ENCODE assay signal across 9 mouse cellular contexts in genomic region chr17:57264972-57265945, GRCm38 (mm10). TPM values are rescaled to one million over a fixed set of nuclear protein-coding genes. Genes with fewer than 3 reads are reported as not detected.
DNase-seq lines count a peak whose midpoint lies in the region; ATAC-seq lines count a peak whose summit lies in the region.
"Had no signal": no experiment of that assay in that cellular context is flagged by ENCODE, and none has a peak within 500 bp of the region (broad histone marks: within the 10 kb centered on the region; RNA-seq: fewer than 3 reads in every experiment).

No protein-coding gene starts in this region.

- no peaks in the 10 kb centered on the region for H3K36me3 ChIP-seq in neural tube, embryonic 15.5 days
- peaks cover 29% of the 10 kb centered on the region for H3K36me3 ChIP-seq in liver, embryonic 12.5 days
- H3K36me3 ChIP-seq in midbrain, embryonic 16.5 days (ENCODE audit: control insufficient read depth, insufficient read depth, low read length) = no peaks in the 10 kb centered on the region

- H3K9ac ChIP-seq in neural tube, embryonic 15.5 days (replicated peaks) = no peak overlapping the region
- H3K9ac ChIP-seq in liver, embryonic 12.5 days = no peak overlapping the region
- H3K9ac ChIP-seq in midbrain, embryonic 16.5 days (ENCODE audit: low read depth, low read length) = no peak overlapping the region

- no peak overlapping the region for H3K4me3 ChIP-seq in neural tube, embryonic 15.5 days (replicated peaks)
- H3K4me3 ChIP-seq in liver, embryonic 12.5 days = no peak overlapping the region
- H3K4me3 ChIP-seq in midbrain, embryonic 16.5 days (ENCODE audit: low read depth, low read length) = no peak overlapping the region
- H3K4me3 ChIP-seq: layer of hippocampus, adult 2 months had no signal

- ATAC-seq in neural tube, embryonic 15.5 days (ENCODE audit: low FRiP score) = no peak
- peak; percentile 28 for ATAC-seq in inflammation-experienced regulatory T-cells, adult 6 months
- peak; percentile 84 for ATAC-seq in liver, embryonic 12.5 days
- ATAC-seq in midbrain, embryonic 16.5 days = peak; percentile 31; the same call in 1 of the 2 replicates

- 32% methylated on average over 22 of the region's 22 CpGs for WGBS in neural tube, embryonic 15.5 days
- 32% methylated on average over 21 of the region's 22 CpGs for WGBS in liver, embryonic 12.5 days (ENCODE audit: insufficient replicate concordance)
- WGBS in midbrain, embryonic 16.5 days = 31% methylated on average over 21 of the region's 22 CpGs

- H3K27ac ChIP-seq in neural tube, embryonic 15.5 days (replicated peaks) = no peak overlapping the region
- H3K27ac ChIP-seq in liver, embryonic 12.5 days = no peak overlapping the region
- no peak overlapping the region for H3K27ac ChIP-seq in midbrain, embryonic 16.5 days (ENCODE audit: low read length)
- H3K27ac ChIP-seq: layer of hippocampus, adult 2 months had no signal

- DNase-seq in neural tube, embryonic 10.5 days (ENCODE audit: extremely low spot score, low spot score) = peak; percentile 18
- peak; percentile 78 for DNase-seq in cerebellum, adult 9-10 months
- DNase-seq in gastrocnemius, adult 8-10 months (ENCODE audit: low spot score in 2 of 2) = peak; percentile 61 to 81
- peak; percentile 53 to 70 for DNase-seq in thymus, postnatal 36 days

- no peaks in the 10 kb centered on the region for H3K27me3 ChIP-seq in neural tube, embryonic 15.5 days (replicated peaks)
- no peaks in the 10 kb centered on the region for H3K27me3 ChIP-seq in liver, embryonic 12.5 days (replicated peaks)
- H3K27me3 ChIP-seq in midbrain, embryonic 16.5 days (ENCODE audit: control insufficient read depth, insufficient read depth, low read depth, low read length) = no peaks in the 10 kb centered on the region

- no peaks in the 10 kb centered on the region for H3K4me1 ChIP-seq in neural tube, embryonic 15.5 days
- peaks cover 30% of the 10 kb centered on the region for H3K4me1 ChIP-seq in liver, embryonic 12.5 days
- no peaks in the 10 kb centered on the region for H3K4me1 ChIP-seq in midbrain, embryonic 16.5 days (ENCODE audit: control insufficient read depth, insufficient read depth, low read length)

- H3K9me3 ChIP-seq in neural tube, embryonic 15.5 days (replicated peaks) = no peaks in the 10 kb centered on the region
- no peaks in the 10 kb centered on the region for H3K9me3 ChIP-seq in liver, embryonic 12.5 days (replicated peaks)
- H3K9me3 ChIP-seq in midbrain, embryonic 16.5 days (replicated peaks; ENCODE audit: control insufficient read depth, low read length, poor library complexity, severe bottlenecking) = no peaks in the 10 kb centered on the region

- no peak overlapping the region for H3K4me2 ChIP-seq in neural tube, embryonic 15.5 days
- peak overlapping the region; percentile 45 for H3K4me2 ChIP-seq in liver, embryonic 12.5 days
- no peak overlapping the region for H3K4me2 ChIP-seq in midbrain, embryonic 16.5 days (ENCODE audit: low read length)

RNA-seq across cellular contexts. Expression of gene Vav1, which starts 13.6 kb away (rescaled TPM):
- 1.6 and 10.9 TPM in 2 replicates for polyA plus RNA-seq in neural tube, embryonic 15.5 days (2015; fragmentation: Nextera tagmentation; extraction: Ambion mirVana)
- under 1 TPM; 0.17 to 0.48 (median 0.32) TPM for total RNA-seq in gastrocnemius, adult 8-10 months (2022)
- polyA plus RNA-seq in inflammation-experienced regulatory T-cells, adult 6 months (2017; shearing (Covaris generic)) = 10 to 100 TPM; 66.1 to 89.2 (median 85.7) TPM
- polyA plus RNA-seq in liver, embryonic 12.5 days (2016; fragmentation: Nextera tagmentation; extraction: Ambion mirVana) = 14.2 and 14.3 TPM in 2 replicates
- polyA plus RNA-seq in midbrain, embryonic 16.5 days (2015; fragmentation: Nextera tagmentation; extraction: Ambion mirVana) = 1.2 and 1.3 TPM in 2 replicates

RNA-seq across cellular contexts. Expression of gene Trip10, which starts 16.0 kb away (rescaled TPM):
- 9.3 and 15.9 TPM in 2 replicates for polyA plus RNA-seq in neural tube, embryonic 15.5 days (2015; fragmentation: Nextera tagmentation; extraction: Ambion mirVana)
- 100 to 1,000 TPM; 169 to 191 (median 176) TPM for total RNA-seq in gastrocnemius, adult 8-10 months (2022)
- 1 to 10 TPM; 1.0 to 4.4 (median 3.6) TPM for polyA plus RNA-seq in inflammation-experienced regulatory T-cells, adult 6 months (2017; shearing (Covaris generic))
- 14.7 and 15.3 TPM in 2 replicates for polyA plus RNA-seq in liver, embryonic 12.5 days (2016; fragmentation: Nextera tagmentation; extraction: Ambion mirVana)
- 9.2 and 9.4 TPM in 2 replicates for polyA plus RNA-seq in midbrain, embryonic 16.5 days (2015; fragmentation: Nextera tagmentation; extraction: Ambion mirVana)

RNA-seq across cellular contexts. Expression of gene Gpr108, which starts 17.0 kb away (rescaled TPM):
- polyA plus RNA-seq in neural tube, embryonic 15.5 days (2015; fragmentation: Nextera tagmentation; extraction: Ambion mirVana) = 23.3 and 27.6 TPM in 2 replicates
- total RNA-seq in gastrocnemius, adult 8-10 months (2022) = 10 to 100 TPM; 24.3 to 28.1 (median 26.3) TPM
- polyA plus RNA-seq in inflammation-experienced regulatory T-cells, adult 6 months (2017; shearing (Covaris generic)) = 10 to 100 TPM; 49.0 to 66.3 (median 56.5) TPM
- polyA plus RNA-seq in liver, embryonic 12.5 days (2016; fragmentation: Nextera tagmentation; extraction: Ambion mirVana) = 18.2 and 18.4 TPM in 2 replicates
- 18.7 and 21.1 TPM in 2 replicates for polyA plus RNA-seq in midbrain, embryonic 16.5 days (2015; fragmentation: Nextera tagmentation; extraction: Ambion mirVana)

RNA-seq across cellular contexts. Expression of gene C3, which starts 37.3 kb away (rescaled TPM):
- polyA plus RNA-seq in neural tube, embryonic 15.5 days (2015; fragmentation: Nextera tagmentation; extraction: Ambion mirVana) = 3.7 and 4.0 TPM in 2 replicates
- 10 to 100 TPM in 3 of 4 experiments, 1 to 10 TPM in 1; 8.4 to 33.5 (median 14.9) TPM for total RNA-seq in gastrocnemius, adult 8-10 months (2022)
- 1 to 10 TPM; 1.0 to 3.6 (median 1.8) TPM for polyA plus RNA-seq in inflammation-experienced regulatory T-cells, adult 6 months (2017; shearing (Covaris generic))
- polyA plus RNA-seq in liver, embryonic 12.5 days (2016; fragmentation: Nextera tagmentation; extraction: Ambion mirVana) = 95.1 and 100 TPM in 2 replicates
- polyA plus RNA-seq in midbrain, embryonic 16.5 days (2015; fragmentation: Nextera tagmentation; extraction: Ambion mirVana) = 1.6 and 2.8 TPM in 2 replicates

Comparison
In these comparisons a context has a peak if more than half of its experiments do, and no peak if none do; other contexts are left out.
1. DNase-seq: peak in every context shown above with its lines; median percentile 78 in cerebellum, adult 9-10 months; 71 in gastrocnemius, adult 8-10 months; 62 in thymus, postnatal 36 days; 18 in neural tube, embryonic 10.5 days.